Mouse (Mus musculus) spleen, postnatal 14 days (tissue): ENCODE measurements around the gene Lama4.

Experiments used
- DNase-seq, 2 experiments: peaks; one replicate each; pipeline ENCODE4 v3.0.0; 2021 to 2022; ENCODE audit warnings: low spot score in 2 of 2

Gene Lama4

GRCm38 (mm10) chr10:39157321-39157720, 192.0 kb downstream of the Lama4 start:
- DNase-seq: no peak

- DNase-seq: no peak
Measured at GRCm38 (mm10) chr10:39158306-39158705, 193.0 kb downstream of the Lama4 start.
